Mouse (Mus musculus) hematopoietic multipotent progenitor cell, adult 10-12 weeks (in vitro differentiated cells): ENCODE data around the gene Gramd2. TPM values are rescaled to one million over a fixed set of nuclear protein-coding genes. Genes with fewer than 3 reads are reported as not detected.

ENCODE experiments used
- polyA plus RNA-seq: library from polyadenylated mRNA; stranded (reverse); fragments of >175 nt; gene quantifications from 2 replicates; pipeline ENCODE4 v1.2.3, GENCODE M21; 2012; ENCODE audit warnings: low replicate concordance

Gene Gramd2
- 0.31 and 0.64 TPM in 2 replicates for polyA plus RNA-seq

DNA sequence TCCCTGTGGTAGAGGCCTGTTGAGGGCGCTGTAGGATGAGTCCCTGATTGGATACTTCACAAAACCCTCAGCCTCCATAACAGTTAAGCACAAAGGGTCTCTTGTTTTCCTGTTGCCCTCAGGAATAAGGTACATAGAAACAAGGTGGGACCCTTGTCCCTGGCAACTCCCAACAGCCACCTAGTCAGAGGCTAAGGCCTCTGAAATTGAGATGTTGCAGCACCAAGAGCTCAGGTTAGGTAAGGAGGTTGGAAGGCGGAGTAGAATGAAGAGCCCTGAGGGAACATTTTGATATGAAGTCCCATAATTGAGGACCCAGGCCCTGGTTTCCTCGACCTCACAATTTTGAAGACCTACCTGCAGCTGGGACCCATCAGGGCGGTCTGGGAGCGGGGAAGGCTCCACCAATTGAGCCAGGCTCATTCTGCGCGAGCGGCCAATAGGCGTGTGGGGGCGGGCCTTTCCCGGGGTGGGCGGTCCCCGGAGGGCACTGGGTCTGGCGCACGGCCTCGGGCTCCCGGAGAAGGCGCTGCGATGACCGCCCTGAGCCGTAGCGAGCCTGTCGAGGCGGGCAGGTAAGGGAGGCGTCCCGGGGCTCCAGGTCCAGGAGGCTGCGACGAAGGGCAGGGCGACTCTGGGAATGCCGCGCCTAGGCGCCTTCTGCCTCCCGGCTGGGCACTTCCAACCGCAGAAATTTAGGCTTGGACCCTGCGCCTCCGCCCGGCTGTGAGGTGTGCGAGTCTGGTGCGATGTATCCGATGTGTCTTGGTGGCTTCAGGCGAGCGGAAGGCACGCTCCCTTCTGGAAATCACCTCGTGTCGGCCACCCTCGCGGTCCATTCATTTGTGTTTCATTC is at the start of gene Gramd2:
TSS of gene Gramd2 (plus strand) at position 467 of the 856 bp plus-strand sequence.

GRCm38 (mm10) chr9:59655958-59656634 is 23.8 kb upstream of the Gramd2 start, which contains the start of gene Pkm:
TSS of gene Pkm (plus strand) at chr9:59656368.

GRCm38 (mm10) chr9:59750267-59751065 is 70.5 kb downstream of the Gramd2 start, which contains the start of the genes Senp8 and Myo9a:
TSS of gene Senp8 (minus strand) at chr9:59750710.
TSS of gene Myo9a (plus strand) at chr9:59750896.

Other genes starting within 250 kb of the Gramd2 start
- 28.2 and 73.3 TPM in 2 replicates for gene Arih1, start 193.5 kb upstream of the Gramd2 start, polyA plus RNA-seq
- gene Hexa, start 140.6 kb upstream of the Gramd2 start, polyA plus RNA-seq, result 69.6 and 74.6 TPM in 2 replicates
- gene Tmem202, start 140.3 kb upstream of the Gramd2 start, polyA plus RNA-seq, result 0.42 and 0.77 TPM in 2 replicates
- gene Celf6, start 102.2 kb upstream of the Gramd2 start, polyA plus RNA-seq, result not detected in 2 replicates
- gene Parp6, start 62.9 kb upstream of the Gramd2 start, polyA plus RNA-seq, result 18.4 and 18.8 TPM in 2 replicates
- 197 and 319 TPM in 2 replicates for gene Pkm, start 23.8 kb upstream of the Gramd2 start, polyA plus RNA-seq
- 0.26 and 0.29 TPM in 2 replicates for gene Senp8, start 70.6 kb downstream of the Gramd2 start, polyA plus RNA-seq
- 2.2 and 4.3 TPM in 2 replicates for gene Myo9a, start 70.8 kb downstream of the Gramd2 start, polyA plus RNA-seq